Mouse (Mus musculus) liver, postnatal 0 days (tissue): Measurements from ENCODE around the gene Csf2.

Source experiments
- CTCF ChIP-seq: sonication (generic); IDR thresholded peaks from 2 replicates; pipeline ENCODE4 v1.5.1; 2016; ENCODE audit warnings: antibody characterized with exemption, low read depth
- EP300 ChIP-seq: IDR thresholded peaks from 2 replicates; pipeline ENCODE4 v1.6.1; 2016; ENCODE audit warnings: antibody characterized with exemption, low read depth, mild to moderate bottlenecking

- TF ChIP-seq EP300 (no peak), CTCF (no peak)
These were observed 281 bp upstream of the Csf2 start for GRCm38 (mm10) chr11:54249748-54250147.
